Mouse (Mus musculus): ENCODE data around the gene Arl9.

DNA sequence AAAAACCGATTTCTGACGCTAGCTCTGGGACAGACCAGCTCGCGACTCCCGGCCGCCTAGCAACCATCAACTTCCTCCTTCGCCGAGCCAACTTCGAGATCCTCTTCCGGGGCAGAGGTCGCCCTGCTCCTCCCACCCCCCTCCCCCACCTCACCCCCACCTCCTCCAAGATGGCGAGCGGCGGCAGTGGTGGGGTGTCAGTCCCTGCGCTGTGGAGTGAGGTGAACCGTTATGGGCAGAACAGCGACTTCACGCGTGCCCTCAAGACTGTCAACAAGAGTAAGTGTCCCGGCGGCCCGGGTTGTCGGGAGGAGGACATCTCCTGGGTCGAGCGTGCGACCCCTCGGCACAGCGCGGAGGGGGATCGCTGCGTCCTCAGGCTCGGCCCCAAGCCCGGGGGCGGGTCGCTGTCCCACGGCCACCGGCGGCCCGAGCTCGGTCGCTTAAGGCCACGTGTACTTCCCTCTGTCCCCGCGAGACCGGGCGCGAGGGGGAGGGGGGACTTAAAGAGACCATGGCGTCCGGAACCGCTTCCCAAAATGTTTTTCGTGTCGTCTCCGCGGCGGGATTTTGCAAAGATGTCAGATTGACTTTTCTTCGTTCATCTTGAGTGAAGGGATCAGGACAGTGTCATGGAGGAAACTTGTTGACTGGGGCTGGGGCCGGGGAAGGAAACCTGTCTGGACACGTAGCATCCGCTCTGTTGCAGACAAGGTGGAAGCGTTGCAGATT, 29.1 kb upstream of the Arl9 start, which contains the start of gene Srp72:
- TF ChIP-seq CTCF (IDR thresholded peaks at IDR 0.05; ENCODE audit: low read depth) (no peak), EP300 (IDR thresholded peaks at IDR 0.05; ENCODE audit: low read depth) (0 out of 2 replicates have a peak, but pooled peaks have one; percentile 55)
